Mouse (Mus musculus): ENCODE data around the gene 1700057G04Rik. TPM values are rescaled to one million over a fixed set of nuclear protein-coding genes. Genes with fewer than 3 reads are reported as not detected.
A peak's percentile ranks its signal among the peaks of the same experiment; 100 is the strongest.
"Not testable (repeated sequence)": the region's sequence is repeated elsewhere in the genome, so short reads cannot be mapped to it uniquely, and the experiment has no call there.

Gene 1700057G04Rik
- polyA plus RNA-seq, 1 experiment from 2014 or later = not detected

GRCm38 (mm10) chr9:92292922-92293321 lies 16.3 kb upstream of the 1700057G04Rik start:
- H3K4me1 ChIP-seq (replicated peaks; ENCODE audit: control insufficient read depth, insufficient read depth, low read length) = no peaks in the 10 kb centered on the region
- H3K4me2 ChIP-seq (ENCODE audit: low read depth, low read length, severe bottlenecking) = no peak overlapping the region
- H3K27me3 ChIP-seq (ENCODE audit: control insufficient read depth, insufficient read depth, low read length) = no peaks in the 10 kb centered on the region
- DNase-seq (ENCODE audit: low spot score) = no peak
- no peaks in the 10 kb centered on the region for H3K9me3 ChIP-seq (ENCODE audit: control insufficient read depth, low read length)
- WGBS = 79% methylated on average over 3 of the region's 3 CpGs
- ATAC-seq (replicated peaks; ENCODE audit: low FRiP score) = no peak
- H3K36me3 ChIP-seq (ENCODE audit: control insufficient read depth, insufficient read depth, low read length) = no peaks in the 10 kb centered on the region
- H3K4me3 ChIP-seq (ENCODE audit: low read depth, low read length) = no peak overlapping the region
- no peak overlapping the region for H3K27ac ChIP-seq (ENCODE audit: low read depth, low read length)
- H3K9ac ChIP-seq (ENCODE audit: low read length) = no peak overlapping the region

DNA sequence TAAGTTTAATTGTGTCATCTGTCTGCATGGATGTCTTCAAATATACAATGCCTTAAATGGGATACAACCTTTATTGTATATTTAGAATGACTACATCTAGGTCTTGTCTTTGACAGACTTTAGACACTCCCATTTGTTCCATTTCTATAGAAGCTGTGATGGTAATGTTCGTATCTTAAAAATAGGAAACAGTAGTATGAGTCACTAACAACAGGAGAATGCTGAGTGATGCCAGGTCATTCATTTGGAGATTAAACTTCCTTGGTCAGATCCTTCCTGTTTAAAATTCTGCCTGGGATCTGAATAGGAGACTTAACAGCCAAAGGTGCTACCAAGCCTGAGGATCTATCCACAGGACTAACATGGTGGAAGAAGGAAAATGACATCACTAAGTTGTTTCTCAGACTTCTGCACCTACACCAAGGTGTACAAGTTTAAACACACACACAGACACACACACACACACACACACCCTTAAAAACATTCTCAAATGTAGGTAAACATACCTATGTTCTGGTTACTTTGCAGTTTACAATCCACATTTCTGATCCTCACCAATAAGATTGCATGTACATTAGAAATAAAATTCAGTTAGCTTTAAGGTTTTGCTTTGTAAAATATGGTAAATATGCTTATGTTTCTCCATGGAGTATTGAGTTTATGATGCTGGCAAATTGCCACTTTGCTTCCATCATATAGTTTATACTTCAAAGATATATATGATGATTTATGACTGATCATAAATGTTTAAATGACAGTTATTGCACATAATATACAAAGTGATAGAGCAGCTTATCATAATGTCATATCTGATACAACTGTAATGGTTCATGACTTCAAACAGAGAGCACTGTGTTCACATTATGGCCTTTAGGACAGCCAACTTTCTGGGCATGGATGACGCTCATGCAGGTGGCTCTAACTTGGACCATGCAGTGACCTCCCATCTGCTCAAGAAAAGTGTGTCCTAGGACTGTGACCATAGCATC lies 15.3 kb upstream of the 1700057G04Rik start:
- H3K36me3 ChIP-seq (ENCODE audit: control insufficient read depth, insufficient read depth, low read length) = no peaks in the 10 kb centered on the region
- no peaks in the 10 kb centered on the region for H3K4me1 ChIP-seq (replicated peaks; ENCODE audit: control insufficient read depth, insufficient read depth, low read length)
- DNase-seq (ENCODE audit: low spot score) = no peak
- H3K9ac ChIP-seq (ENCODE audit: low read length) = no peak overlapping the region
- WGBS = 87% methylated on average over 2 of the region's 2 CpGs
- no peak overlapping the region for H3K4me3 ChIP-seq (ENCODE audit: low read depth, low read length)
- H3K9me3 ChIP-seq (ENCODE audit: control insufficient read depth, low read length) = no peaks in the 10 kb centered on the region
- no peak overlapping the region for H3K27ac ChIP-seq (ENCODE audit: low read depth, low read length)
- no peak for ATAC-seq (replicated peaks; ENCODE audit: low FRiP score)
- no peak overlapping the region for H3K4me2 ChIP-seq (ENCODE audit: low read depth, low read length, severe bottlenecking)
- H3K27me3 ChIP-seq (ENCODE audit: control insufficient read depth, insufficient read depth, low read length) = no peaks in the 10 kb centered on the region

DNA sequence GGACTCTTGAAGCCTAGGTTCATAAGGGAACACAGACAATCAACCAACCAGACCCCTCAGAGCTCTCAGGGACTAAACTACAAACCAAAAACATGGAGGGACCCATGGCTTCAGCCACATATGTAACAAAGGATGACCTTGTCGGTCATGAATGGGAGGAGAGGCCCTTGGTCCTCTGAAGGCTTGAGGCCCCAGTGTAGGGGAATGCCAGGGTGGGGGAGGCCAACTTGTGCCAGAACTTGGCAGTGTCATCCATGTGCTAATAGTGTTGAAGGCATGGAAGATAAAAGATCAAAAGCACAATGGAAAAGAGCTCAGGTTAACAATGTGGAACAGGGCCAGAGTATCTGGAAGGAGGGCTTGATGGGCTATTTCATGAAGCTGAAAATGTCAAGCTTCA lies 10.9 kb upstream of the 1700057G04Rik start:
- Histone ChIP-seq H3K4me2 (ENCODE audit: low read depth, low read length, severe bottlenecking) (no peak overlapping the region), H3K4me1 (replicated peaks; ENCODE audit: control insufficient read depth, insufficient read depth, low read length) (no peaks in the 10 kb centered on the region), H3K27me3 (ENCODE audit: control insufficient read depth, insufficient read depth, low read length) (no peaks in the 10 kb centered on the region), H3K9ac (ENCODE audit: low read length) (no peak overlapping the region), H3K9me3 (ENCODE audit: control insufficient read depth, low read length) (no peaks in the 10 kb centered on the region), H3K36me3 (ENCODE audit: control insufficient read depth, insufficient read depth, low read length) (no peaks in the 10 kb centered on the region), H3K27ac (ENCODE audit: low read depth, low read length) (no peak overlapping the region), H3K4me3 (ENCODE audit: low read depth, low read length) (no peak overlapping the region)
- 75% methylated on average over 1 of the region's 1 CpGs for WGBS
- ATAC-seq (replicated peaks; ENCODE audit: low FRiP score) (no peak), DNase-seq (ENCODE audit: low spot score) (no peak)

GRCm38 (mm10) chr9:92301213-92301612 lies 8.0 kb upstream of the 1700057G04Rik start:
- no peaks in the 10 kb centered on the region for H3K36me3 ChIP-seq (ENCODE audit: control insufficient read depth, insufficient read depth, low read length)
- no peaks in the 10 kb centered on the region for H3K4me1 ChIP-seq (replicated peaks; ENCODE audit: control insufficient read depth, insufficient read depth, low read length)
- no peaks in the 10 kb centered on the region for H3K9me3 ChIP-seq (ENCODE audit: control insufficient read depth, low read length)
- 76% methylated on average over 3 of the region's 3 CpGs for WGBS
- H3K27ac ChIP-seq (ENCODE audit: low read depth, low read length) = no peak overlapping the region
- H3K9ac ChIP-seq (ENCODE audit: low read length) = no peak overlapping the region
- no peak overlapping the region for H3K4me3 ChIP-seq (ENCODE audit: low read depth, low read length)
- H3K27me3 ChIP-seq (ENCODE audit: control insufficient read depth, insufficient read depth, low read length) = no peaks in the 10 kb centered on the region
- DNase-seq (ENCODE audit: low spot score) (no peak), ATAC-seq (replicated peaks; ENCODE audit: low FRiP score) (no peak)
- H3K4me2 ChIP-seq (ENCODE audit: low read depth, low read length, severe bottlenecking) = no peak overlapping the region

DNA sequence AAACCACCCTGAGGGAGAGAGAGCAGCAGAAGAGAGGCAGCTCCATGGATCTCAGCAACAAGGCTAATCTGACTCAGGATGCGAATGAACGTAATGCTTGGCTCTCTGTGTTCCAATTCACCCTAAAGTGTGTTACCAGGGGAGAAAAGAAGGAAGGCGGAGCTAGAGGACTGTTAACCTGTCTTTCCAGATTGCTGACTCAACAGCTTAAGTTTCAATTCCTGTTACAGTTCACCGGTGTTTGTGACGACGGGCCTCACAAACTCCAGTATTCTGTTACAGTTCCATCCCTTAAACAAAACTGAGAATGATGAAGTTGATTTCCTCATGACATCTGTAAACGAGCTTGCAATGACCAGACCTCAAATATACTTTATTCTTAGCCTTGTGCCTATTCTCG lies 4.1 kb upstream of the 1700057G04Rik start:
- Histone ChIP-seq H3K4me3 (ENCODE audit: low read depth, low read length) (no peak overlapping the region), H3K9me3 (ENCODE audit: control insufficient read depth, low read length) (no peaks in the 10 kb centered on the region), H3K4me1 (replicated peaks; ENCODE audit: control insufficient read depth, insufficient read depth, low read length) (no peaks in the 10 kb centered on the region), H3K9ac (ENCODE audit: low read length) (no peak overlapping the region), H3K36me3 (ENCODE audit: control insufficient read depth, insufficient read depth, low read length) (no peaks in the 10 kb centered on the region), H3K27me3 (ENCODE audit: control insufficient read depth, insufficient read depth, low read length) (no peaks in the 10 kb centered on the region), H3K27ac (ENCODE audit: low read depth, low read length) (no peak overlapping the region), H3K4me2 (ENCODE audit: low read depth, low read length, severe bottlenecking) (no peak overlapping the region)
- 70% methylated on average over 8 of the region's 8 CpGs for WGBS
- ATAC-seq (replicated peaks; ENCODE audit: low FRiP score) (no peak), DNase-seq (ENCODE audit: low spot score) (no peak)

GRCm38 (mm10) chr9:92305620-92306220 lies 3.5 kb upstream of the 1700057G04Rik start:
- Histone ChIP-seq H3K9ac (ENCODE audit: low read length) (no peak overlapping the region), H3K36me3 (ENCODE audit: control insufficient read depth, insufficient read depth, low read length) (no peaks in the 10 kb centered on the region), H3K4me2 (ENCODE audit: low read depth, low read length, severe bottlenecking) (no peak overlapping the region), H3K4me1 (replicated peaks; ENCODE audit: control insufficient read depth, insufficient read depth, low read length) (no peaks in the 10 kb centered on the region), H3K9me3 (ENCODE audit: control insufficient read depth, low read length) (no peaks in the 10 kb centered on the region), H3K4me3 (ENCODE audit: low read depth, low read length) (no peak overlapping the region), H3K27ac (ENCODE audit: low read depth, low read length) (no peak overlapping the region), H3K27me3 (ENCODE audit: control insufficient read depth, insufficient read depth, low read length) (no peaks in the 10 kb centered on the region)
- DNase-seq (ENCODE audit: low spot score) = no peak
- WGBS = 63% methylated on average over 8 of the region's 8 CpGs
- peak; percentile 63; the same call in 1 of the 2 replicates for ATAC-seq (replicated peaks; ENCODE audit: low FRiP score)

- Histone ChIP-seq H3K4me2 (ENCODE audit: low read depth, low read length, severe bottlenecking) (no peak overlapping the region), H3K4me3 (ENCODE audit: low read depth, low read length) (no peak overlapping the region), H3K9ac (ENCODE audit: low read length) (no peak overlapping the region), H3K27me3 (ENCODE audit: control insufficient read depth, insufficient read depth, low read length) (no peaks in the 10 kb centered on the region), H3K4me1 (replicated peaks; ENCODE audit: control insufficient read depth, insufficient read depth, low read length) (no peaks in the 10 kb centered on the region), H3K36me3 (ENCODE audit: control insufficient read depth, insufficient read depth, low read length) (no peaks in the 10 kb centered on the region), H3K27ac (ENCODE audit: low read depth, low read length) (no peak overlapping the region), H3K9me3 (ENCODE audit: control insufficient read depth, low read length) (no peaks in the 10 kb centered on the region)
- ATAC-seq (replicated peaks; ENCODE audit: low FRiP score) (no peak), DNase-seq (ENCODE audit: low spot score) (no peak)
- WGBS = 96% methylated on average over 3 of the region's 3 CpGs
Measured at GRCm38 (mm10) chr9:92316791-92317190, 7.6 kb downstream of the 1700057G04Rik start.

DNA sequence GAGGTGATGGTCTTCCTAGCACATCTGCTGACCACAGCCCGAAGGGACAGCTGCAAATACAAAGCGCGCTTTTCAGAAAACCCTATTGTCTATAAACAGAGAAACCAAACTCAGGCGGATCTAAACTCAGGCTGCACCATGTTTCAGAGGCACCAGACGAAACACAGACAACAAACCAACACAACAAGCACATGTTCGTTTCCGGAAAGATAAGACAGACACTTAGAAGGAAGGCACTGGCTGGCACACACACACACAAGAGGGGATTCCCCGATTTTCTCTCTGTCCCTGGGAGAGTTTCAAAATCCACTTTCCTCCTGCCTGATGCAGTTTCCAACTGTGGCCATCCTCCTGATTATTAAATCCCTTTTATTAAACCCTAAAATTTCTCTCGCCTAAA lies 16.8 kb downstream of the 1700057G04Rik start:
- H3K9me3 ChIP-seq (ENCODE audit: control insufficient read depth, low read length); H3K4me3 ChIP-seq (ENCODE audit: low read depth, low read length); DNase-seq (ENCODE audit: low spot score); H3K9ac ChIP-seq (ENCODE audit: low read length); H3K4me2 ChIP-seq (ENCODE audit: low read depth, low read length, severe bottlenecking); ATAC-seq (replicated peaks; ENCODE audit: low FRiP score); H3K4me1 ChIP-seq (replicated peaks; ENCODE audit: control insufficient read depth, insufficient read depth, low read length); H3K27ac ChIP-seq (ENCODE audit: low read depth, low read length); H3K36me3 ChIP-seq (ENCODE audit: control insufficient read depth, insufficient read depth, low read length); H3K27me3 ChIP-seq (ENCODE audit: control insufficient read depth, insufficient read depth, low read length): not testable (repeated sequence)
- 77% methylated on average over 9 of the region's 9 CpGs for whole genome bisulfite sequencing
